Mouse (Mus musculus) CD4-positive, CD25-positive, alpha-beta regulatory T cell, adult 4 months (primary cell): ENCODE data around the gene Cubn. TPM values are rescaled to one million over a fixed set of nuclear protein-coding genes. Genes with fewer than 3 reads are reported as not detected.

Experiments
- ATAC-seq: one replicate; pipeline ENCODE4 v1.8.0; 2017
- polyA plus RNA-seq, 2 experiments: library from polyadenylated mRNA; unstranded; fragments of 100-300 nt; shearing (Covaris generic); gene quantifications; one replicate each; pipeline ENCODE4 v1.2.1; 2017

The Cubn gene
- polyA plus RNA-seq, 2 experiments from 2014 or later: 0.09 TPM; not detected in 1

- ATAC-seq: no peak
Measured at GRCm38 (mm10) chr2:13480744-13481143, 10.9 kb downstream of the Cubn start.

GRCm38 (mm10) chr2:13479165-13479564 lies 12.4 kb downstream of the Cubn start:
- no peak for ATAC-seq

GRCm38 (mm10) chr2:13470108-13470507 lies 21.5 kb downstream of the Cubn start:
- no peak for ATAC-seq

GRCm38 (mm10) chr2:13469641-13470040 lies 22.0 kb downstream of the Cubn start:
- ATAC-seq: no peak

- no peak for ATAC-seq
Measured at GRCm38 (mm10) chr2:13466685-13467084, 24.9 kb downstream of the Cubn start.

GRCm38 (mm10) chr2:13458088-13458487 lies 33.5 kb downstream of the Cubn start:
- ATAC-seq: no peak

GRCm38 (mm10) chr2:13456821-13457220 lies 34.8 kb downstream of the Cubn start:
- ATAC-seq: no peak

GRCm38 (mm10) chr2:13451495-13452491 lies 39.8 kb downstream of the Cubn start:
- no peak for ATAC-seq

- ATAC-seq: no peak
Measured at GRCm38 (mm10) chr2:13450895-13451294, 40.7 kb downstream of the Cubn start.

- no peak for ATAC-seq
Measured at GRCm38 (mm10) chr2:13450470-13450869, 41.1 kb downstream of the Cubn start.

GRCm38 (mm10) chr2:13445156-13445555 lies 46.5 kb downstream of the Cubn start:
- no peak for ATAC-seq

GRCm38 (mm10) chr2:13438983-13439382 lies 52.6 kb downstream of the Cubn start:
- no peak for ATAC-seq

- ATAC-seq: no peak
Measured at GRCm38 (mm10) chr2:13438275-13438845, 53.3 kb downstream of the Cubn start.

GRCm38 (mm10) chr2:13432002-13432401 lies 59.6 kb downstream of the Cubn start:
- ATAC-seq: no peak

- no peak for ATAC-seq
Measured at GRCm38 (mm10) chr2:13421974-13422760, 69.4 kb downstream of the Cubn start.

GRCm38 (mm10) chr2:13416765-13417524 lies 74.7 kb downstream of the Cubn start:
- ATAC-seq: no peak

- ATAC-seq: peak; percentile 90
Measured at GRCm38 (mm10) chr2:13413520-13414178, 78.0 kb downstream of the Cubn start.

GRCm38 (mm10) chr2:13410660-13411059 lies 81.0 kb downstream of the Cubn start:
- ATAC-seq: no peak

GRCm38 (mm10) chr2:13409767-13410519 lies 81.7 kb downstream of the Cubn start:
- peak; percentile 39 for ATAC-seq

- no peak for ATAC-seq
Measured at GRCm38 (mm10) chr2:13408333-13408732, 83.3 kb downstream of the Cubn start.

GRCm38 (mm10) chr2:13407698-13408097 lies 83.9 kb downstream of the Cubn start:
- ATAC-seq: no peak
